Mouse (Mus musculus) kidney, embryonic 14.5 days (tissue): ENCODE measurements around the gene Ap1b1. TPM values are rescaled to one million over a fixed set of nuclear protein-coding genes. Genes with fewer than 3 reads are reported as not detected.

Experiments used
- ATAC-seq: fragments of 200-750 bp; cut with Nextera tagmentation; 2 replicates; pipeline ENCODE4 v1.8.0; 2017; ENCODE audit warnings: moderate number of reproducible peaks, mild to moderate bottlenecking, moderate TSS enrichment, moderate library complexity; ENCODE audit not compliant: low FRiP score, low TSS enrichment
- H3K27ac ChIP-seq: fragments of 300-500 bp; sonication (generic); 2 replicates; pipeline ENCODE4 v1.5.1; 2014; ENCODE audit warnings: low read depth, mild to moderate bottlenecking, low read length, moderate library complexity, mixed read lengths
- H3K27me3 ChIP-seq: fragments of 300-500 bp; sonication (generic); 2 replicates; pipeline ENCODE4 v1.6.1; 2014; ENCODE audit warnings: mild to moderate bottlenecking, low read length; ENCODE audit not compliant: control insufficient read depth, insufficient read depth
- H3K36me3 ChIP-seq: fragments of 300-500 bp; sonication (generic); 2 replicates; pipeline ENCODE4 v1.6.1; 2014; ENCODE audit warnings: low read length, mixed read lengths; ENCODE audit not compliant: control insufficient read depth, insufficient read depth
- H3K4me1 ChIP-seq: fragments of 300-500 bp; sonication (generic); 2 replicates; pipeline ENCODE4 v1.6.1; 2014; ENCODE audit warnings: low read length, mixed read lengths; ENCODE audit not compliant: control insufficient read depth, insufficient read depth
- H3K4me2 ChIP-seq: fragments of 300-500 bp; sonication (generic); replicated peaks from 2 replicates; pipeline ENCODE4 v1.6.1; 2014; ENCODE audit warnings: low read depth, mild to moderate bottlenecking, low read length
- H3K4me3 ChIP-seq: fragments of 300-500 bp; sonication (generic); 2 replicates; pipeline ENCODE4 v1.5.1; 2014; ENCODE audit warnings: mild to moderate bottlenecking, low read length
- H3K9ac ChIP-seq: fragments of 300-500 bp; sonication (generic); 2 replicates; pipeline ENCODE4 v1.6.1; 2014; ENCODE audit warnings: low read depth, mild to moderate bottlenecking, low read length, moderate library complexity
- H3K9me3 ChIP-seq: fragments of 300-500 bp; sonication (generic); 2 replicates; pipeline ENCODE4 v1.6.1; 2016; ENCODE audit warnings: low read length; ENCODE audit not compliant: control insufficient read depth
- WGBS: fragments of 180-500 bp; shearing (Covaris S2); extraction: QIAGEN DNeasy Blood & Tissue Kit; methylation state at CpG from one replicate; pipeline ENCODE4 v1.1.7; 2014; 5-methylcytosine and 5-hydroxymethylcytosine counted together
- polyA plus RNA-seq: library from polyadenylated mRNA; unstranded; fragments of >200 nt; fragmentation: Nextera tagmentation; extraction: Ambion mirVana; gene quantifications from 2 replicates; pipeline ENCODE4 v1.2.1, GENCODE M21; 2014

The Ap1b1 gene
- polyA plus RNA-seq, 1 experiment from 2014 or later: 62.6 TPM

DNA sequence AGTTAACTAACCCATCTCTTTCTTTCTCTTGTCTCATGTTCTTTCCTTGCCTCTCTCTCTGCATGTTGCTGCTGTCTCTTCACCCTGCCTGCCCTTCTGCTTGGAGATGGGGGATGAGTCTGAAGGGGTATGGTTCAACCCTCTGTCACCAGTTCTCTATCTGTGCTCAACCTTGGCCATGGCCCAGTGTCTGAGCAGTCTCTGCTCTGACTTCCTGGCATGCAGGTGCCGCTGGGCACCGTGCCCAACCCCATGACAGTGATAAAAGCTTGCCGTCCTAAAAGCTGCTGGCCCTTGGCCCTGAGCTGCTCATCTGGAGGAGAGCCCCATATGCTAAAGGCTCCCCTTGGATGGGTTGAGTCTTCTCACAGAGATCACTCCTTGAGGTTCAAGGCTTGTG lies 46.5 kb downstream of the Ap1b1 start:
- 89% methylated on average over 3 of the region's 3 CpGs for WGBS
- H3K27me3 ChIP-seq: no peaks in the 10 kb centered on the region
- H3K4me1 ChIP-seq: no peaks in the 10 kb centered on the region
- no peak overlapping the region for H3K4me2 ChIP-seq
- no peak for ATAC-seq
- H3K9me3 ChIP-seq: no peaks in the 10 kb centered on the region
- peaks cover 83% of the 10 kb centered on the region for H3K36me3 ChIP-seq
- H3K4me3 ChIP-seq: no peak overlapping the region
- no peak overlapping the region for H3K9ac ChIP-seq
- no peak overlapping the region for H3K27ac ChIP-seq

DNA sequence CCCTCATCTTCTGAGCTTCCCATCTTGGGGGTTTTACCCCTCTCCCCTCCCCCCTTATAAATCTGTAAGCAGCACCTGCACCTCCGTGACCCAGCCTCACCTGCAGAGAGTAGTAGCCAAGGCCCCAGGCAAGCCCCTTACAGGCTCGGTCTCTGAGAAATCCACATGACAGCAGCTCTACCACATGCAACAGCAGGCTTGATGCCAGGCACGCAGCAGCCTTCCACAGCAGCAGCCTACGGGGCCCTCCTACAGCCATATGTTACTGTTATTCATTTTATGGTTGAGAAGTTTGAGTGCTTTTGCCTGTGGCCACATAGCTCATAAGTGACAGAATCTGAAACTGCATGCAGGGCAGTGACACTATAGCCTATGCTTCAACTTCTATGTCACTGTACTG lies 48.8 kb downstream of the Ap1b1 start:
- Histone ChIP-seq H3K36me3 (peaks cover 81% of the 10 kb centered on the region), H3K27me3 (no peaks in the 10 kb centered on the region), H3K9me3 (no peaks in the 10 kb centered on the region), H3K27ac (no peak overlapping the region), H3K4me3 (no peak overlapping the region), H3K9ac (no peak overlapping the region), H3K4me1 (no peaks in the 10 kb centered on the region), H3K4me2 (no peak overlapping the region)
- WGBS: 92% methylated on average over 4 of the region's 4 CpGs
- no peak for ATAC-seq

- Histone ChIP-seq H3K36me3 (peaks cover 77% of the 10 kb centered on the region), H3K9ac (no peak overlapping the region)
- ATAC-seq: no peak
Observed at GRCm38 (mm10) chr11:5037146-5037854, 50.7 kb downstream of the Ap1b1 start.

DNA sequence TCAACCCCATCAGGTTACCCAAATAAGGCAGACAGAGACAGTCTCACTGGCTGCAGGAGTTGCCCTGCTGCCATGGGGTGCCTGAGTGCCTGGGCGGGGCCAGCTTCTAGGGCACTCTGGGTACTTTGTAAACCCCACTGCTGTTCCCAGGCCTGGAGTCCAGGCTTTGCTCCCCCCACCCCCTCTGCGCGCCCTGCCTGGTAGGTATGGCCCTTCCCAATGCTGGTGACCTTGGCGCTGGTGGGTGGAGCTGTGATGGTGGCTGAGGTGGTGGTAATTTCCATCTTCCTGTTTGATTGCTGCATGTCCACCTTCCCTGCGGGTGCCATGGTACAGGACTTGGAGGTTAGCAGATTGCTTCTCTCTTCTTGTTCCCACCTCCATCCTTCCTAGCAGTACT lies 54.0 kb downstream of the Ap1b1 start:
- no peak for ATAC-seq
- no peaks in the 10 kb centered on the region for H3K9me3 ChIP-seq
- no peak overlapping the region; the same call in 1 of the 2 replicates for H3K27ac ChIP-seq
- no peaks in the 10 kb centered on the region for H3K4me1 ChIP-seq
- H3K27me3 ChIP-seq: no peaks in the 10 kb centered on the region
- no peak overlapping the region for H3K4me2 ChIP-seq
- no peak overlapping the region for H3K9ac ChIP-seq
- WGBS: 93% methylated on average over 5 of the region's 5 CpGs
- no peak overlapping the region for H3K4me3 ChIP-seq
- peaks cover 50% of the 10 kb centered on the region for H3K36me3 ChIP-seq

More at GRCm38 (mm10) chr11:5037146-5037854, 50.7 kb downstream of the Ap1b1 start:
- WGBS: 89% methylated on average over 8 of the region's 8 CpGs
- no peaks in the 10 kb centered on the region for H3K27me3 ChIP-seq
- no peaks in the 10 kb centered on the region for H3K4me1 ChIP-seq
- no peak overlapping the region for H3K4me3 ChIP-seq
- no peaks in the 10 kb centered on the region for H3K9me3 ChIP-seq
- H3K4me2 ChIP-seq: no peak overlapping the region
- no peak overlapping the region for H3K27ac ChIP-seq

GRCm38 (mm10) chr11:5041144-5041780 lies 54.6 kb downstream of the Ap1b1 start:
- Histone ChIP-seq H3K36me3 (peaks cover 44% of the 10 kb centered on the region), H3K4me1 (no peaks in the 10 kb centered on the region)
- ATAC-seq: no peak

DNA sequence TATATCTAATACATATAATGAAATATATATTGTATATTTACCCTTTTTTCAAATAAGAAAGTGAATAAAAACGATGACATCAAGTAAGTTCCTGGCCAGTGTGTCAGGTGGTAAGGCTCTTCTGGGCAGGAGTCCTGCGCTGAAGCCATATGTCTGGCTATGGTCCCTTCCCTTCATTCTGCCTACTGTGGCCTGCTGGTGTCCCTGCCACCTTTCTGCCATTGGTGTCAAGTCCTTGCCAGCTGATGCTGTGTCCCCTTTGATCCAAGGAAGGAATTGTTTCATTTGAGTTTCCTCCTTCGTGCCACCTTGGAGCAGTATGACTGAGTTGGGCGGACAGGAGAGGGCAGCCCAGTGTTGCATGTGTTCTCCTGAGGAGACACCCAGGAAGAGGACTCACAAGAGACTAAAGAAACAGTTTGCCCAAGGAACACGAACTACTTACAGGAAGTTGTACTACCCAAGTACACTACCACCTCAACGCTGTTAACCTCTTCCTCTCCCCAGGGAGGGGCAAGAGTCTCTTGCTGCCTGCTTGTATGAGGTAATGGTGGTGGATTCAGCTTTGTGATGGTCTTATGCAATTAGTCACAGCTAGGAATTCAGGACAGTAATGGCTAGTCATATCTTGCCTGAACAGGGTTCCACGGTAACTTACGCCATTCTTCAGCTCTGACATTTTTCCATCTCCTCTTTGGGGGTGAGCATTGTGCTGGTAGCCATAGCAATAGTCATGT lies 56.2 kb downstream of the Ap1b1 start:
- no peak overlapping the region for H3K9ac ChIP-seq
- H3K4me3 ChIP-seq: no peak overlapping the region
- ATAC-seq: no peak
- 90% methylated on average over 8 of the region's 8 CpGs for WGBS
- no peak overlapping the region for H3K4me2 ChIP-seq
- H3K4me1 ChIP-seq: no peaks in the 10 kb centered on the region
- no peaks in the 10 kb centered on the region for H3K9me3 ChIP-seq
- no peaks in the 10 kb centered on the region for H3K27me3 ChIP-seq
- peaks cover 30% of the 10 kb centered on the region for H3K36me3 ChIP-seq
- no peak overlapping the region for H3K27ac ChIP-seq

More at GRCm38 (mm10) chr11:5041144-5041780, 54.6 kb downstream of the Ap1b1 start:
- Histone ChIP-seq H3K9ac (no peak overlapping the region), H3K27me3 (no peaks in the 10 kb centered on the region), H3K4me2 (no peak overlapping the region), H3K9me3 (no peaks in the 10 kb centered on the region), H3K4me3 (no peak overlapping the region), H3K27ac (no peak overlapping the region; the same call in 1 of the 2 replicates)
- WGBS: 56% methylated on average over 18 of the region's 18 CpGs

- 47% methylated on average over 12 of the region's 12 CpGs for WGBS
- Histone ChIP-seq H3K4me1 (no peaks in the 10 kb centered on the region), H3K27me3 (no peaks in the 10 kb centered on the region), H3K36me3 (peaks cover 9% of the 10 kb centered on the region), H3K4me2 (no peak overlapping the region), H3K4me3 (no peak overlapping the region), H3K9ac (no peak overlapping the region), H3K27ac (no peak overlapping the region), H3K9me3 (no peaks in the 10 kb centered on the region)
- no peak for ATAC-seq
Observed at GRCm38 (mm10) chr11:5046321-5046926, 59.8 kb downstream of the Ap1b1 start.

DNA sequence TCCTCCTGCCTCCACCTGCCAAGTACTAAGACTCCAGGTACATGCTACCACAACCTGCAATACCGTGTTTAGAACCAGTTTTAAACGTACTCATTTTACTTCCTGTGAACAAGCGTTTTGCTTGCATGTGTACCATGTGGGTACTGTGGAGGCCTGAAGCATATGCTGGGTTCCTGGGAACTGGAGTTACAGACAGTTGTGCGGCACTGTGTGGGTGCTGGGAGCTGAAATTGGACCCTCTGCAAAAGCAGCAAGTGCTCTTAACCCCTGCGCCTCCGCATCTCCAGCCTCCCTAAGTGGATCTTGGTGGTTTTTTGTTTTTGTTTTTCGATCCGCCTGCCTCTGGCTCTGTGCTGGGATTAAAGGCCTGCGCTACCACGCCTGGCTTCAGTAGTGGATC lies 65.0 kb downstream of the Ap1b1 start:
- Histone ChIP-seq H3K9ac (no peak overlapping the region), H3K4me3 (no peak overlapping the region), H3K27me3 (no peaks in the 10 kb centered on the region), H3K9me3 (no peaks in the 10 kb centered on the region), H3K4me2 (no peak overlapping the region), H3K27ac (no peak overlapping the region), H3K36me3 (no peaks in the 10 kb centered on the region), H3K4me1 (0 out of 2 replicates have a peak, but pooled peaks cover 8% of the 10 kb centered on the region)
- no peak for ATAC-seq
- 72% methylated on average over 10 of the region's 10 CpGs for WGBS
